ENCODE assay signal across 23 mouse cellular contexts in genomic region chr4:138005781-138006180, GRCm38 (mm10). TPM values are rescaled to one million over a fixed set of nuclear protein-coding genes. Genes with fewer than 3 reads are reported as not detected.
DNase-seq lines count a peak whose midpoint lies in the region; ATAC-seq and TF ChIP-seq lines count a peak whose summit lies in the region.
"Had no signal": no experiment of that assay in that cellular context is flagged by ENCODE, and none has a peak within 500 bp of the region (broad histone marks: within the 10 kb centered on the region; RNA-seq: fewer than 3 reads in every experiment).

No protein-coding gene starts in this region.

- H3K27ac ChIP-seq in hindbrain, postnatal 0 days: no peak overlapping the region
- H3K27ac ChIP-seq in hindbrain, embryonic 16.5 days (ENCODE audit: low read depth, low read length): no peak overlapping the region
- H3K27ac ChIP-seq: embryonic facial prominence, embryonic 10.5 days; embryonic facial prominence, embryonic 12.5 days; forebrain, embryonic 13.5 days; forebrain, embryonic 15.5 days had no signal

- H3K4me1 ChIP-seq in hindbrain, postnatal 0 days (ENCODE audit: insufficient read depth, low read length): no peaks in the 10 kb centered on the region
- peaks cover 2% of the 10 kb centered on the region for H3K4me1 ChIP-seq in hindbrain, embryonic 16.5 days (ENCODE audit: control insufficient read depth, insufficient read depth, low read depth, low read length)
- H3K4me1 ChIP-seq: embryonic facial prominence, embryonic 10.5 days had no signal

- no peaks in the 10 kb centered on the region; the same call in 1 of the 2 replicates for H3K36me3 ChIP-seq in hindbrain, postnatal 0 days (ENCODE audit: insufficient read depth, low read length)
- H3K36me3 ChIP-seq in hindbrain, embryonic 16.5 days (ENCODE audit: control insufficient read depth, insufficient read depth, low read length): peaks cover 7% of the 10 kb centered on the region; the same call in 1 of the 2 replicates

- ATAC-seq in hindbrain, postnatal 0 days: no peak
- ATAC-seq in hindbrain, embryonic 16.5 days: no peak
- ATAC-seq in frontal cortex, adult (ENCODE audit: low TSS enrichment): no peak
- no peak for ATAC-seq in megakaryocyte, adult 5-6 weeks (ENCODE audit: poor library complexity, severe bottlenecking)
- ATAC-seq: activated CD4-positive, CD25-positive, alpha-beta regulatory T cell, adult 4 months; forebrain, embryonic 13.5 days; forebrain, embryonic 15.5 days; forebrain, postnatal 0 days; Patski had no signal

- H3K9me3 ChIP-seq in hindbrain, postnatal 0 days (ENCODE audit: low read length): no peaks in the 10 kb centered on the region
- no peaks in the 10 kb centered on the region for H3K9me3 ChIP-seq in hindbrain, embryonic 16.5 days (ENCODE audit: control insufficient read depth, low read length)
- H3K9me3 ChIP-seq: embryonic facial prominence, embryonic 10.5 days; embryonic facial prominence, embryonic 12.5 days; forebrain, embryonic 13.5 days; forebrain, embryonic 15.5 days; G1E had no signal

- TF ChIP-seq CTCF in hindbrain, postnatal 0 days (IDR thresholded peaks at IDR 0.05; ENCODE audit: low read depth): peak; percentile 3; the same call in 1 of the 2 replicates

- no peak overlapping the region for H3K4me3 ChIP-seq in hindbrain, postnatal 0 days (ENCODE audit: low read length)
- no peak overlapping the region for H3K4me3 ChIP-seq in hindbrain, embryonic 16.5 days (ENCODE audit: low read length)
- H3K4me3 ChIP-seq: embryonic facial prominence, embryonic 10.5 days; embryonic facial prominence, embryonic 12.5 days; forebrain, embryonic 13.5 days; forebrain, embryonic 15.5 days had no signal

- H3K4me2 ChIP-seq in hindbrain, postnatal 0 days (ENCODE audit: low read depth, low read length): no peak overlapping the region
- H3K4me2 ChIP-seq in hindbrain, embryonic 16.5 days (ENCODE audit: low read length): no peak overlapping the region
- H3K4me2 ChIP-seq: embryonic facial prominence, embryonic 12.5 days; forebrain, embryonic 13.5 days; forebrain, embryonic 15.5 days had no signal

- no peaks in the 10 kb centered on the region for H3K27me3 ChIP-seq in hindbrain, postnatal 0 days (ENCODE audit: insufficient read depth, low read length)
- H3K27me3 ChIP-seq in hindbrain, embryonic 16.5 days (replicated peaks; ENCODE audit: control insufficient read depth, insufficient read depth, low read length): no peaks in the 10 kb centered on the region
- H3K27me3 ChIP-seq: embryonic facial prominence, embryonic 12.5 days; forebrain, embryonic 13.5 days; forebrain, embryonic 15.5 days; Patski had no signal

- no peak for DNase-seq in hindbrain, postnatal 0 days (ENCODE audit: low spot score)
- DNase-seq in ES-CJ7 (ENCODE audit: low read depth, low spot score): peak; percentile 93
- DNase-seq in R1 (ENCODE audit: low read depth, low spot score): peak; percentile 89
- no peak for DNase-seq in adrenal gland, adult (ENCODE audit: inconsistent age in 2 of 2, low spot score in 1 of 2)
- DNase-seq: adrenal gland, adult 2 months; adrenal gland, postnatal 10 days; adrenal gland, postnatal 25 days; cerebellum, adult 11 months; cerebellum, adult 18-20 months; cerebellum, adult 8-10 months; cerebellum, adult 9-11 months; cerebellum, postnatal 25 days; forebrain, postnatal 0 days had no signal

- 88% methylated on average over 1 of the region's 1 CpGs for WGBS in hindbrain, postnatal 0 days
- WGBS in hindbrain, embryonic 16.5 days: 96% methylated on average over 1 of the region's 1 CpGs

- H3K9ac ChIP-seq in hindbrain, postnatal 0 days (replicated peaks; ENCODE audit: low read length): no peak overlapping the region
- no peak overlapping the region for H3K9ac ChIP-seq in hindbrain, embryonic 16.5 days (ENCODE audit: low read depth, low read length)
- H3K9ac ChIP-seq: embryonic facial prominence, embryonic 12.5 days; forebrain, embryonic 13.5 days; forebrain, embryonic 15.5 days; forebrain, postnatal 0 days had no signal

RNA-seq across cellular contexts. Expression of gene Eif4g3, which starts 13.0 kb away (rescaled TPM):
- 51.1 and 55.9 TPM in 2 replicates for total RNA-seq in hindbrain, postnatal 0 days (2014; rRNA removed)
- polyA plus RNA-seq in hindbrain, postnatal 0 days (2015; fragmentation: Nextera tagmentation; extraction: Ambion mirVana): 32.3 and 36.5 TPM in 2 replicates
- polyA plus RNA-seq in hindbrain, embryonic 16.5 days (2015; fragmentation: Nextera tagmentation; extraction: Ambion mirVana): 43.2 and 46.0 TPM in 2 replicates
- total RNA-seq in megakaryocyte, adult 5-6 weeks (2015): 65.6 and 77.6 TPM in 2 replicates
- total RNA-seq in megakaryocyte, adult 5-6 weeks (2017): 47.6 and 64.3 TPM in 2 replicates

Comparison
In these comparisons a context has a peak if more than half of its experiments do, and no peak if none do; other contexts are left out.
1. DNase-seq: peak in ES-CJ7 (single experiment) and R1 (single experiment); none in hindbrain, postnatal 0 days (single experiment) and adrenal gland, adult (0 of 2).